Mouse (Mus musculus): ENCODE data around the gene Nubp2. TPM values are rescaled to one million over a fixed set of nuclear protein-coding genes. Genes with fewer than 3 reads are reported as not detected.

The Nubp2 gene
- total and polyA plus RNA-seq, 3 experiments: 70.9 to 124 (median 89.1) TPM

DNA sequence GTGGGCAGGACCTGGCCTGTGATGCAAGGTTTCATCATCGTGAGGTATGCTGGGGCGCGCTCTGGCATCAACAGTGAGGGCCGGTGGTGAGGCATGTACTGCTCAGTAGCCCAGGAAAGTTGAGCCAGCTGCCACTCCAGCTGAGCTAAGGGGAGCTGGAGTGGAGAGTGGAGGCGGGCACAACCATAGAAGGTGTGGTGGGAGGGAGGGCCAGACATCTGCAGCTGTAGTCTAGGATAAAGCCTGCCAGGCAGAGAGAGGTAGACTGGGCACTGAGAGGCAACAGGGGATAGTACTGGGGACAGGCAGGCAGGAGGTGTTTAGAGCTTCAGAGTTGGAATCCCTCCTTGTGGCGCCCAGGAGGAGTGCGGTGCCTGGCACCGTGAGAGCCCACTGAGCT lies 26.1 kb downstream of the Nubp2 start:
- dilution Hi-C loops (cut with MboI; ENCODE audit: extremely low pct_ligation_motif_present, extremely low pct_unique_long_range_greater_than_20kb, low sequenced_read_pairs) (no loop called here), in situ Hi-C loops (cut with MboI; ENCODE audit: low pct_ligation_motif_present, low pct_unique_long_range_greater_than_20kb, low sequenced_read_pairs) (no loop called here)
- H3K27ac ChIP-seq (ENCODE audit: insufficient read depth, low read depth): no peak overlapping the region
- no peaks in the 10 kb centered on the region for H3K27me3 ChIP-seq (replicated peaks)
- no peak for DNase-seq (ENCODE audit: extremely low read depth)
- TF ChIP-seq JUN (IDR thresholded peaks at IDR 0.05; ENCODE audit: insufficient read depth, low read depth, low read length): no peak
- H3K4me1 ChIP-seq (ENCODE audit: control insufficient read depth in 1 of 2, insufficient read depth in 2 of 2): peaks cover 16 to 44% of the 10 kb centered on the region in 2 experiments
- H3K36me3 ChIP-seq (replicated peaks in 1 of 2; ENCODE audit: control insufficient read depth in 1 of 2, insufficient read depth in 1 of 2, low read length in 1 of 2): peaks cover 32 to 71% of the 10 kb centered on the region in 2 experiments
- H3K4me2 ChIP-seq (ENCODE audit: insufficient read depth, low read depth, poor library complexity, severe bottlenecking): no peak overlapping the region
- H3K4me3 ChIP-seq (replicated peaks in 1 of 3; ENCODE audit: low read depth in 2 of 3, low read length in 2 of 3, poor library complexity in 1 of 3): no peak overlapping the region
- H3K79me2 ChIP-seq (replicated peaks; ENCODE audit: control insufficient read depth, extremely low read depth, insufficient read depth, poor library complexity, severe bottlenecking): no peaks in the 10 kb centered on the region; the same call in 1 of the 2 replicates
- H3K9ac ChIP-seq (ENCODE audit: insufficient read depth, low read depth): no peak overlapping the region
- H3K9me3 ChIP-seq (replicated peaks; ENCODE audit: low read length): no peaks in the 10 kb centered on the region

DNA sequence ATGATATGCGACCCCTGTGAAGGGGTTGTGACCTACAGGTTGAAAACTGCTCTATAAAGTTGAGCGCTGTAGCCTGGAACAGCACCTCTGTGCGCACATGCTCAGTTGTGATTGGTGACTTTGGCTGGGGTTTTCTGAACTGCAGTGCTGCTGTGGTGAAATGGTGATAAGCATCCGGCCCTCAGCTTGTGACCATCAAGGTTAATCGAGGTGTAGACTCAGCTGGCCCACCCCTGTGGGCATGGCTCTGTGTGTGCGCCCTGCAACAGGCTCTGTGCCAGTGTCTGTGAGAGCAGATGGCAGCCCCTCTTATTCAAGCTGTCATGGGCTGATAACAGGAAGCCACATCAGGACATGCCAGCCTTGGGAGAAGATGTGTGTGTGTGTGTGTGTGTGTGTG lies 27.2 kb downstream of the Nubp2 start:
- H3K9ac ChIP-seq (ENCODE audit: insufficient read depth, low read depth): no peak overlapping the region
- peaks cover 16 to 47% of the 10 kb centered on the region in 2 experiments for H3K4me1 ChIP-seq (ENCODE audit: control insufficient read depth in 1 of 2, insufficient read depth in 2 of 2)
- in situ Hi-C loops (cut with MboI; ENCODE audit: low pct_ligation_motif_present, low pct_unique_long_range_greater_than_20kb, low sequenced_read_pairs): no loop called here
- dilution Hi-C loops (cut with MboI; ENCODE audit: extremely low pct_ligation_motif_present, extremely low pct_unique_long_range_greater_than_20kb, low sequenced_read_pairs): no loop called here
- no peaks in the 10 kb centered on the region for H3K9me3 ChIP-seq (replicated peaks; ENCODE audit: low read length)
- no peaks in the 10 kb centered on the region; the same call in 1 of the 2 replicates for H3K79me2 ChIP-seq (replicated peaks; ENCODE audit: control insufficient read depth, extremely low read depth, insufficient read depth, poor library complexity, severe bottlenecking)
- DNase-seq (ENCODE audit: extremely low read depth): no peak
- TF ChIP-seq UBTF (IDR thresholded peaks at IDR 0.05; ENCODE audit: low read depth, low read length) (no peak), HCFC1 (IDR thresholded peaks at IDR 0.05; ENCODE audit: low read depth, low read length) (no peak), GABPA (IDR thresholded peaks at IDR 0.05; ENCODE audit: insufficient replicate concordance, low read depth, low read length) (no peak), USF2 (conservative IDR thresholded peaks at IDR 0.05; ENCODE audit: low read depth, low read length) (no peak)
- H3K36me3 ChIP-seq (replicated peaks in 1 of 2; ENCODE audit: control insufficient read depth in 1 of 2, insufficient read depth in 1 of 2, low read length in 1 of 2): peaks cover 32 to 62% of the 10 kb centered on the region in 2 experiments
- H3K27ac ChIP-seq (ENCODE audit: insufficient read depth, low read depth): no peak overlapping the region
- H3K27me3 ChIP-seq (replicated peaks): no peaks in the 10 kb centered on the region
- no peak overlapping the region for H3K4me2 ChIP-seq (ENCODE audit: insufficient read depth, low read depth, poor library complexity, severe bottlenecking)
- no peak overlapping the region for H3K4me3 ChIP-seq (replicated peaks in 1 of 3; ENCODE audit: low read depth in 2 of 3, low read length in 2 of 3, poor library complexity in 1 of 3)

- Histone ChIP-seq H3K4me2 (ENCODE audit: insufficient read depth, low read depth, poor library complexity, severe bottlenecking) (no peak overlapping the region), H3K79me2 (replicated peaks; ENCODE audit: control insufficient read depth, extremely low read depth, insufficient read depth, poor library complexity, severe bottlenecking) (no peaks in the 10 kb centered on the region; the same call in 1 of the 2 replicates), H3K4me3 (replicated peaks in 1 of 3; ENCODE audit: low read depth in 2 of 3, low read length in 2 of 3, poor library complexity in 1 of 3) (no peak overlapping the region), H3K27me3 (replicated peaks) (no peaks in the 10 kb centered on the region), H3K9me3 (replicated peaks; ENCODE audit: low read length) (no peaks in the 10 kb centered on the region), H3K4me1 (ENCODE audit: control insufficient read depth in 1 of 2, insufficient read depth in 2 of 2) (peaks cover 16 to 47% of the 10 kb centered on the region in 2 experiments), H3K27ac (ENCODE audit: insufficient read depth, low read depth) (no peak overlapping the region), H3K36me3 (replicated peaks in 1 of 2; ENCODE audit: control insufficient read depth in 1 of 2, insufficient read depth in 1 of 2, low read length in 1 of 2) (peaks cover 38 to 60% of the 10 kb centered on the region in 2 experiments), H3K9ac (ENCODE audit: insufficient read depth, low read depth) (no peak overlapping the region)
- no peak for DNase-seq (ENCODE audit: extremely low read depth)
- TF ChIP-seq E2F4 (IDR thresholded peaks at IDR 0.05; ENCODE audit: insufficient replicate concordance, low read depth, low read length) (no peak), UBTF (IDR thresholded peaks at IDR 0.05; ENCODE audit: low read depth, low read length) (no peak), MAFK (IDR thresholded peaks at IDR 0.05; ENCODE audit: insufficient replicate concordance, low read length) (no peak), USF1 (IDR thresholded peaks at IDR 0.05; ENCODE audit: low read depth, low read length) (no peak), EP300 (IDR thresholded peaks at IDR 0.05; ENCODE audit: low read length) (no peak), ZNF384 (IDR thresholded peaks at IDR 0.05; ENCODE audit: low read depth, low read length) (no peak), KAT2A (IDR thresholded peaks at IDR 0.05; ENCODE audit: insufficient replicate concordance, low read length) (no peak), PAX5 (IDR thresholded peaks at IDR 0.05; ENCODE audit: low read length) (no peak), ELF1 (IDR thresholded peaks at IDR 0.05; ENCODE audit: low read depth, low read length) (no peak), CHD1 (IDR thresholded peaks at IDR 0.05; ENCODE audit: low read depth, low read length) (no peak), RAD21 (IDR thresholded peaks at IDR 0.05; ENCODE audit: low read depth, low read length) (no peak), ETS1 (conservative IDR thresholded peaks at IDR 0.05; ENCODE audit: low read depth, low read length) (no peak), USF2 (conservative IDR thresholded peaks at IDR 0.05; ENCODE audit: low read depth, low read length) (no peak), GABPA (IDR thresholded peaks at IDR 0.05; ENCODE audit: insufficient replicate concordance, low read depth, low read length) (no peak), JUND (conservative IDR thresholded peaks at IDR 0.05; ENCODE audit: low read depth, low read length) (no peak), MAZ (IDR thresholded peaks at IDR 0.05; ENCODE audit: low read depth, low read length) (no peak), MXI1 (IDR thresholded peaks at IDR 0.05; ENCODE audit: low read depth, low read length) (no peak), TCF12 (IDR thresholded peaks at IDR 0.05; ENCODE audit: low read depth, low read length) (no peak)
- dilution Hi-C loops (cut with MboI; ENCODE audit: extremely low pct_ligation_motif_present, extremely low pct_unique_long_range_greater_than_20kb, low sequenced_read_pairs) (no loop called here), in situ Hi-C loops (cut with MboI; ENCODE audit: low pct_ligation_motif_present, low pct_unique_long_range_greater_than_20kb, low sequenced_read_pairs) (no loop called here)
These were observed 28.2 kb downstream of the Nubp2 start for GRCm38 (mm10) chr17:24857831-24858470.
